Mouse (Mus musculus) adrenal gland, postnatal 25 days (tissue): ENCODE measurements around the gene Plekhm1. TPM values are rescaled to one million over a fixed set of nuclear protein-coding genes. Genes with fewer than 3 reads are reported as not detected.
A peak's percentile ranks its signal among the peaks of the same experiment; 100 is the strongest.

Source experiments
- DNase-seq: peaks from one replicate; pipeline ENCODE4 v3.0.0; 2021; ENCODE audit warnings: mixed read lengths
- total RNA-seq: library from RNA; stranded (reverse); gene quantifications from 2 replicates; pipeline ENCODE4 v1.2.3, GENCODE M21; 2021

Gene Plekhm1
- total RNA-seq, 1 experiment from 2014 or later, result 25.0 TPM

DNA sequence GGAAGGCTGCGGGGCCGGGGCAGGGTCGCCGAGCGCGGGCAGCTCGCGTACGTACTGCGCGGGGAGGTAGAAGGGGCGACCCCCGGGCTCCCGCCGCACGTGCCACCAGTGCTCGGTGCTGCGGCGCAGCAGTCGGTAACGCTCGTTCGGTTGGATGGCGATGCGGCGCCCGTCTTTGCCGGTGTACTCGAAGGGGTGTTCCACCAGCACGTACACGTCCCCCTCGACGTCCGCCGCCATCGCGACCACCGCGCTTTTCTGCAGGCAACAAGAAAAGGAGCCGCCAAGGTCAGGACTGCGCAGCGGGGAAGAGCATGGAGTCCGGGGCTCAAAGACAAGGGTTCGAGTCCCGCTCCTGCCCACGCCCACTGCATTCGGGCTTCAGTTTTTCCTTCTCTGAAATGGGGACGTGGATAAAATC lies 51.8 kb downstream of the Plekhm1 start:
- DNase-seq, result peak; percentile 19

DNA sequence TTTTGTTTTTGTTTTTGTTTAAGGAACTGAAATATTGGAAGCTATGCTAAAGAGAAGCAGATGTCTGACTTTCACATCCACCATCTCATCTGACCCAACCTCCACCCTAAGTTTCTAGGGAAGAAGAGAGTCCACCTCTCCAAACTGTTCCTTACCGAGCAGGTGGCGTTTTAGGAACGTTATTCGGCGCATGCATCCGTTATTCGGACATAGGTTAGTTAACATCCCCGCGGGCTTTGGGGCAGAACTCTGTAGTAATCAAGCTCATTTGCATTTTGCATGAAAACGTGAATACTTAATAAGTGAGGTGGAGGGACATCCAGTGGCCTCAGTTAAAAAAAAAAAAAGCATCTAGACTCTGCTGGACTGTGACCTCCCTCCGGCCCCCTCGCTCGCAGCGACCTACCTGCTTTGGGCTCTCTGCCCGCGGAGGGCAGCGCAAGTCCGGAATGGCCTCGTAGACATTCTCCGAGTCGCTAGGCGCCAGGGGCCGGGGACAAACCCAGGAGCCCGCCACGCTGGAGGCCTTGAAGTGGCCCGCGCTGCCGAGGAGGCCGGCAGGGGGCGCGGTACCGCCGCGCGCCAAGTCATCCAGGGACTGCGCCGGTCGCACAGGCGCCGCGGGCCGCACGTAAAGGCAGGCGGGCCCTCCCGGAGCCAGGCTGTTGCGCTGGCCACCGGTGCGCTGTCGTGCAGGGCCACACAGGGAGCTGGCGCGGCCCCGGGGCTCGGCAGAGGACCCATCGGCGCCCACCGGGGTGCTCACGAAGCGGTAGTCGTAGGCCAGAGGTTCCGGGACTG lies 52.4 kb downstream of the Plekhm1 start:
- DNase-seq, result peak; percentile 89

DNA sequence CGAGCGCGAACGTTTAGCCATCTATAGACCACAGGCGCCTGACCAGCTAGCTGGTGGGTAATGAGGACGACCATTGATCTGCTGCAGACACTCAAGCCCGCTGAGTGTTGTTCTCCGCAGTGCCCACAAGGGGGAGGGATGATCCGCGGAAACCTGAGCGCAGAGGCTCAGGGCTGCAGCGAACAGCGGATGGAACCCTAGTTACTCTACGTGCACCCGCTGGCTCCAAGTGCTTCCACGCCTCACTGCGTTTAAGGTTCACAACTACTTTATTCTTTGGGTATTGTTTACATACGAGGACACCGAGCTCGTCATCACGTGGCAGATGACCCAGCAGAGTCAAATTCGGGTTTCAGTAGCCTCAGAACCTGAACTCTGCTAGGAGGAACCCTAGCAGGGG lies 53.4 kb downstream of the Plekhm1 start:
- DNase-seq, result peak; percentile 76

DNA sequence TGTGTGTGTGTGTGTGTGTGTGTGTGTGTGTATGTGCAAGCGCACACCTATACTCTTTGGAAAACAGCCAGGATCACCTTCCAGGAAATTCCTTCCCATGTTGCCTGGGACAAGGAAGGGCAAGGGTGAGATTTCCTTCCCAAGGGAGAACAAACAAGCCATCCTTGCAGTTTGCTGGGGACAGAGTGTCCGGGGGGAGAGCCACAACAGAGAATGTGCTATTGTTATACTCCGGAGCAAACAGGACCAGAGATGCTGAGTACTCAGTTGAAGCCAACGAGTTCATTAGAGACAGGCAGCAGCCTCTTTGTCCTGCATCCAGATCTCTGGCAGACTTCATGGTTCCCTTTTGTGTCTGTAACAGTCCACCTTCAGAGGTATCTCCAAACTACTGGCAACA lies 54.2 kb downstream of the Plekhm1 start:
- no peak for DNase-seq

DNA sequence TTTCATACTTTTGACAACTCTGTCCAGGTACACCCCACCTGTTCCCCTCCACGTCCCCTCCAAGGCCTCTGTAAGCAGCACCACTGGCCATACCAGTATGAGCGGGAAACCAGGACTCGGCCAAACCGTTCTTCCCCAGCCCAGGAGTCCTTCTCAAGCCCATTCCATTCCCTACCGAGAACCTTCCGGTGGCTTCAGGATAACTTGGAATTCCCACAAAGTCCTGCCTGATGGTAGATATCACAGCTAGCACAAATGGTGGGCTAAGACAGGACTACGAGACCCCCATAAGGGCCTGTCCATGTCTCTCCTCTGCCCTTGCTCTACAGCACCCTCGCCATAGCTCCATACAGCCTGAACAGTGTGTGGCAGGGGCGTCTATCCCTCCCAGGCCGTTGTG lies 54.8 kb downstream of the Plekhm1 start:
- no peak for DNase-seq

DNA sequence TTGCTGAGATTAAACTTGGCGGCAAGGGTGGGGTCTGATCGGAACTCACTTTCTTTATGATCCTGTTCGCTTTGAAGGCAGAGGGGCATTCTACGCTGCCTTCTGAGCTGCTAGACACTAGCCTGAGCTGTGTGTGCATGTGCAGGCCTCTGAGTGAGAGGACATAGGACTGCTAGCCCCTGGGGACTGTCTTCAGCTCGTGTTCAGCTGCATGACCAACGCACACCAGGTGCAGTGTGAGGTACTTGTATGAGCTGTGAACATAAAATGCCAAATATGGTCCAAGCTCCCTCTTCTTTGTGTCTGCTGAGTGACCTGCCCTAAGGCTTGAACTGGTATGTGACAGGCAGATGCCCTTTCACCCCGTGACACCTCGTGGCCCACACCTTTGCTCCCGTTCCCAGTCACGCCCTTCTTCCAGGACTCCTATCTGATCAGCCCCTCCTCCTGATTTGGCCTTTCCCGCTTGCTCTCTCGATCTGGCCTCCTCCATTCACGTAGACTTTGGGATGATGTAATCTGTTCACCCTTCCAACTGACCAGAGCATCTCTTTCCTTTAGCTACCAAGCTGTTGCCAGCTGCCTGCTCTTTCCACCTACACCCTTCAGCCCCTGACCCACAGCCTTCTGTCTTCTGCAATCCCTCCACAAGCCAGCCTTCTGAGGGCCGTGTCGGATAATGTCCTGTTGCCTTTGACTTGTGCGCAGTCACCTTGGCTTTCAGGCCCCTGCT lies 55.4 kb downstream of the Plekhm1 start:
- no peak for DNase-seq

GRCm38 (mm10) chr11:103356032-103356571 lies 56.4 kb downstream of the Plekhm1 start:
- no peak for DNase-seq

DNA sequence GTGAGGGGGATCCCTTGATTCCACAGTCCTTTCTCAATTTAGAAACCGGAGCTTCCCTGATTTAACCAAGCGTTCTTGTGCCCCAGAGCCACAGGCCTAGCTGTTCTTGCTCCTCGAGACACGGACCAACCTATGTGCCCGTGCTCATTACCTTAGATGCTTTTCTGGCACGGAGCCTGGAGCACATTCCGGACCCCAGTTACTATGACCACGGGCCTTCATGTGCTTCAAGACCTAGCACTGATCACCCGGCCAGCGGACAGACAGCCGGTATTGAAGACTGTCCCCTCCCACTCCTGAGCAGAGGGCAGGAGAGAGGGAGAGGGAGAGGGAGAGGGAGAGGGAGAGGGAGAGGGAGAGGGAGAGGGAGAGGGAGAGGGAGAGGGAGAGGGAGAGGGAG lies 57.2 kb downstream of the Plekhm1 start:
- DNase-seq, result no peak

- no peak for DNase-seq
Observed at GRCm38 (mm10) chr11:103354033-103354432, 58.5 kb downstream of the Plekhm1 start.

DNA sequence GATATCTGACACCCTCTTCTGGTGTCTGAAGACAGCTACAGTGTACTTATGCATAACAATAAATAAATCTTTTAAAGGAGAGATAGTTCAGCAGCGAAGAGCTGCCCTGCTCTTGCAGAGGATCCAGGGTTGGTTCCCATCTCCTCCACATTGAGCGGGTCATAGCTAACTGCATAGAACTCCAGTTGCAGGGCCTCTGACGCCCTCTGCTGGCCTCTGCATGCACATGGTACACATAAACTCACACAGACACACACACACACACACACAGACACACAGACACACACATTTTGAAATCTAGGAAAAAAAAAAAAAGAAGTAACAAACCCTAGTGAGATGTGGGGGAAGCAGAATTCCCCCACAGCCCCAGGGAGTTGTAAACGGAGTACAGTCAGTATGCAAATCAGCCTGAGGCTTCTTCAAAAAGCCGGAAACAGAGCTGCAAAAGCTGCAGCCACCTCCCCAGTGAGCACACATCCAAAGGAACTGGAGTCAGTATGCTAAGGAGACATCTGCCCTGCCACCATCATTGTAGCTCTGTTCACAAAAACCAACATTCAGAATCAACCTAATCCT lies 60.2 kb downstream of the Plekhm1 start:
- no peak for DNase-seq

GRCm38 (mm10) chr11:103350711-103351315 lies 61.7 kb downstream of the Plekhm1 start:
- no peak for DNase-seq

GRCm38 (mm10) chr11:103349699-103350098 lies 62.8 kb downstream of the Plekhm1 start:
- no peak for DNase-seq

DNA sequence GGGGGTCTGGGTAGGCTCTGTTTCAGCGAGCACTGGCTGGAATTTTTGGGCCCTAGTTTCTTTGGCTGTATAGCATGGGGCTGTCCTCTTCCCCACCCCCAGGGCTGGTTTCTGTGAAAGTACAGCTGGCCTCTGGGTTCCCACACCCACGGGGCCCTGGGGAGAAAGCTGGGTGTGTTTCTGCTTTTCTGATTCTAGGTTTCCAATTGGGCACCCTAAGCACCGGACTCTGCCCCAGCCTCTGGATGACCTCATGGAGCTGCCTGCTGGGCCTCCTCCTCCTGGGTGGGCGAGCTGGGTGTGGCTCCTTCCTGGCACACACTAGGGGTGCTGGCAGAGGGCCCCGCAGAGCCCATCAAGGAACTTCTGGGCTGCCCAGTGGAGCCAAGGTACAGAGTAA lies 65.8 kb downstream of the Plekhm1 start:
- DNase-seq, result no peak

DNA sequence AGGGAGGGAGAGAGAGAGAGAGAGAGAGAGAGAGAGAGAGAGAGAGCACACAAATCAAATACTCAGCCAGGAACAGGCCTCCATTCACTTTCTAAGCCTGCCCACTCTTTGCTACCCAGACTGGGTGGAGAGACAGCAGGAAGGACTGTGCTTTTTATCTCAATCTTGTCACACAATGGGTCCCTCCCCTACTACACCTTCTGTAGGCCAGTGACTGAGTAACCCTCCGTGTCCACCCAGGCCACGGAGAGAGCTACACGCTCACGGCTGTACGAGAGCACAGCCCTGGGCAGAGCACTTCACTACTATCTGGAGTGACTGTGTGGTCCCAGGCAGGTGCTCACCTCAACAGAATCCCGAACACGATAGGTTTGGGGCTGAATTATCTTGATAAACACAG lies 66.3 kb downstream of the Plekhm1 start:
- DNase-seq, result no peak

DNA sequence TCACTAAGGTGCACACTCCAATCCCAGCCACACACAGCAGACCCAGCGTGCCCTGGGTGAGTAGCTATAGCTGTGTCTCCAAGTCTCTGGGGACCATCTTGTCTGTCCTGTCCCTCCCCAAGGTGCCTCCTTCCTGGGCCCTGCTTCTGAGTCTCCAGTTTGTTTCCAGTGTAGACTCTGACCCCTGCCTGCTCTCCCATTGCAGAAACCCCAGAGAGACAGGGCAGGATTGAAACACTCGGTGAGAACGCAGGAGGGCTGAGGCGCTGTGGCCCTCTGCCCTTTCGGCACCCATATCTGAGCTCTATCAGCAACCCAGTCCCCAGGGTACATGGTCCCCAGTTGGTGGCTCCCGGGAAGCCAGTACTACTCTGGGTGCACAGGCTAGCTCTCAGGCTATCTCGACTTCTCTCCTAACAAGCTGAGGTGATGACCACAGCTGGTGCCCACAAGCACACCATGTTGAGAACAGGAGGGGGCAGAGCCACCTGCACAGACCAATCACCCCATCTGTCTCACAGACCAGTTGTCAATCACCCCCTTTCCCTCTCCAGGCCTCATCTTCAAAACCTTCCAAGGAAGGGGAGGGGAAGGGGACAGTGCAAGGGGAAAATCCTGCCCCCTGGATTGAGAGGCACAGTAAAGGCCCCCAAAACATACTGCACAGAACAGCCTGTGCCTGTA lies 66.9 kb downstream of the Plekhm1 start:
- no peak for DNase-seq

- no peak for DNase-seq
Observed at GRCm38 (mm10) chr11:103344494-103345332, 67.8 kb downstream of the Plekhm1 start.

DNA sequence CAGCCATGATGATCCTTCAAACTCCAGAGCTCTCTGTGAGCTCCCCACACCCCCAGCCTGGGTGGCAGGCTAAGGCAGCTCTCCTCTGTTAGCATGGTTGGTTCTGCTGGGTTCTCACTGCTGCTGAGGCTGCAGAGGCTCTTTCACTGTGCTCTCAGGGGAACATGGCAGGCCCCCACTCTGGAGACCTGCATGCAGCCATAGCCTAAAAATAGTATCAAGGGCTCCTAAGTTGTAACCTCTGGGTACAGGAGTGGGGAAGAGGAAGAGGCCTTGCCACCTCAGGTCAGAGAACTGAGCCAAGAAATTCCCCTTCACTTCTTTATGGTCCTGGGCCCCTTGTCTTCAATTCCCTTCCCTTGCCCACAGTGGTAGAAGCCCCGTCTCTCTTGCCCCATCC lies 68.6 kb downstream of the Plekhm1 start:
- DNase-seq, result no peak

GRCm38 (mm10) chr11:103343063-103343462 lies 69.4 kb downstream of the Plekhm1 start:
- no peak for DNase-seq

DNA sequence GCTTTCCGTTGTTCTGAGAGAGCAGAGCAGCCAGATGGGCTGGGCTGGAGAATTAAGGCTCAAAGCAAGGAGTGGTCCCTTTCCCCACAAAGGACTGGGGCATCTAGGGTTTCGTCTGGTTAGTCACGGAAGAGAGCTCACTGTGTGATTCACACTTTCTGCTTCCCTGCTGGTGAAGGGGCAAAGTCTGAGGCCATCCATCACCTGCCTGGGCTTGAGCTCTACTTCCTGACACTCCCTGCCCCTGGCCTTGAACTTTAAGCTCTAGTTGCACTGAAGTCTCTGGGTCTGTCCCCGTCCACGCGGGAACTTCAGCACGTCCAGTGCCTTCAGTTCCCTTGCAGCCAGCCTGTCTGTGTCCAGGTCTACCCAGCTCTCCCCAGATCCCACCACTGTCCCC lies 71.8 kb downstream of the Plekhm1 start:
- DNase-seq, result no peak

- no peak for DNase-seq
Observed at GRCm38 (mm10) chr11:103340130-103340529, 72.4 kb downstream of the Plekhm1 start.
